Mouse (Mus musculus): ENCODE measurements around the gene Dexi.

DNA sequence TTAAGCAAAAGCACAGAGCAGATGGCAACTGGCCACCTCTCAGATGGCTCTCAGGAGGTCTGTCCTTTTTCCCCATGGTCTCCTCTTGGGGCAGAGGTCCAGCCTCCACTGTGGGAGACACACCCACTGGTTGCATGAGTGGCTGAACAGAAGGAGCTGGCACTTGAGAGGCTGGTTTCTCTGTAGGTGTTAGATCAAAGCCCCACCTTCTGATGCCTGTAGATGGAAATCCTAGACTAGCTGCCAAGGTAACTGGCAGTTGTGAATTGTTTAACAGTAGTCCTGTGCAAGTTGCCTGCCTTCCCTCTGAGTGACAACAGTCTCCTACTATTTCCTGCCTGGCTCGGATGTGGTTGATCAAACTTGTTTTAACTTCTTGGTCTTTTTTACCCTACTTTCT is 42.3 kb upstream of the Dexi start:
- TF ChIP-seq CTCF (IDR thresholded peaks at IDR 0.05; ENCODE audit: low read depth, low read length) (no peak), POLR2A (IDR thresholded peaks at IDR 0.05; ENCODE audit: extremely low read depth, insufficient read depth, low read length) (no peak)
